Mouse (Mus musculus) E14TG2a.4 (cell line): ENCODE measurements around the gene 1700125H20Rik.

Experiments used
- H3K27me3 ChIP-seq: 2 replicates; pipeline ENCODE4 v1.6.1; 2014; ENCODE audit warnings: low read length, control low read depth; ENCODE audit not compliant: insufficient read depth
- H3K36me3 ChIP-seq: 2 replicates; pipeline ENCODE4 v1.6.1; 2014; ENCODE audit warnings: low read length, control low read depth; ENCODE audit not compliant: insufficient read depth
- H3K4me1 ChIP-seq: replicated peaks from 2 replicates; pipeline ENCODE4 v1.6.1; 2014; ENCODE audit warnings: low read depth, low read length, control low read depth
- H3K4me3 ChIP-seq: replicated peaks from 2 replicates; pipeline ENCODE4 v1.5.1; 2014; ENCODE audit warnings: mild to moderate bottlenecking, low read length
- H3K9me3 ChIP-seq: 2 replicates; pipeline ENCODE4 v1.6.1; 2014; ENCODE audit warnings: low read length, control low read depth
- CTCF ChIP-seq: conservative IDR thresholded peaks from 2 replicates; pipeline ENCODE4 v1.5.1; 2014; ENCODE audit warnings: low read length
- NANOG ChIP-seq: IDR thresholded peaks from 2 replicates; pipeline ENCODE4 v1.6.1; 2014; ENCODE audit warnings: borderline replicate concordance, low read length, mixed read lengths
- POU5F1 ChIP-seq: IDR thresholded peaks from 2 replicates; pipeline ENCODE4 v1.6.1; 2014; ENCODE audit warnings: low read length, borderline replicate concordance

Gene 1700125H20Rik

DNA sequence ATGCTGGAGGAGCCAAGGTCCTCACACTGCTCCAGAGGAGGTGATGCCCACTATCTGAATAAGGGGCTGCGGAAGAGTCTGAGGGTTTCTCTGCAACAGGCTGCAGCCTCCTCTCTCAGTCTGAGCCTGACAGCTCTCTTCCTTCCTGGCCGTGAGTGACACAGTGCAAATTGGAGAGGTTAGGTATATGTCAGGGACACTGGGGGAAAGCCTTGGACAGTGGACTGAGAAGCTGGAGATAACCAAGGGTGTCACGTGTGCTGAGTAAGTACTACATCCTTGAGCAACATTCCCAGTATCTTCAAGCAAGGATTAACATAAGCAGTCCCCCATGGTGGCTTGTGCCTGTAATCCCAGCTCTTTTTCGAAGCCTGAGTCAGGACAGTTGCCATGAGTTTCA, 8.2 kb downstream of the 1700125H20Rik start:
- no peaks in the 10 kb centered on the region for H3K27me3 ChIP-seq
- H3K9me3 ChIP-seq, result peaks cover 3% of the 10 kb centered on the region; the same call in 1 of the 2 replicates
- TF ChIP-seq CTCF (no peak), NANOG (no peak), POU5F1 (no peak)
- H3K36me3 ChIP-seq, result no peaks in the 10 kb centered on the region
- H3K4me3 ChIP-seq, result no peak overlapping the region
- H3K4me1 ChIP-seq, result peaks cover 21% of the 10 kb centered on the region

DNA sequence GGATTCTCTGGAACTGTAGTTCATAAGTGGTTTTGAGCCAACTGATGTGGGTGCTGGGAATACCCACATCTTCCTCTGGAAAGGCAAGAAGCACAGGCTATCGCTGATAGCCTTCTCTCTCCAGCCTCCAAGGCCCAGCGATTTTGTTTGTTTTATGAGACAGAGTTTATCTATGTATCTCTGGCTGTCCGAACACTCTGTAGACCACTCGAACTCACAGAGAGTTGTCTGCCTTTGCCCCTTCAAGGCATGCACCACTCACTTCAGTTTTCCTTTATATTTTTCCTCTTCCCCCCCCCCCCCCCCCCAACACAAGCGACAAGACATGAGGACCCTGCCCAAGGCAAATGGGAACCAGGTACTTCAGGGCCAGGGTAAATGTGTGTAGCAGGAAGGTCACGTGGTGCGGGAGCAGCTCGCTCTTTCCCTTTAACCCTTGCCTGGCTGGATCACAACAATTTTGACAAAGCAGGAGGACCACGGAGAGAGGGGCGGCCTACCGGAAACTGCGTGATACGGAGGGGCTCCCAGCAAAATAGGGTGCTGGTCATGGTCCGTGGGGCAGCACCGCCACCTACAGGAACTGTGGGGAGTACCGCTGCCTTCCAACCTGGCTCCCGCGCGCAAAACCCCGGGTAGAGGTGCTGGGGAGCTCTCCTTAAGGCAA, 12.5 kb downstream of the 1700125H20Rik start:
- Histone ChIP-seq H3K27me3 (no peaks in the 10 kb centered on the region), H3K4me1 (peaks cover 22% of the 10 kb centered on the region)
- TF ChIP-seq POU5F1 (no peak), CTCF (peak; percentile 50)

DNA sequence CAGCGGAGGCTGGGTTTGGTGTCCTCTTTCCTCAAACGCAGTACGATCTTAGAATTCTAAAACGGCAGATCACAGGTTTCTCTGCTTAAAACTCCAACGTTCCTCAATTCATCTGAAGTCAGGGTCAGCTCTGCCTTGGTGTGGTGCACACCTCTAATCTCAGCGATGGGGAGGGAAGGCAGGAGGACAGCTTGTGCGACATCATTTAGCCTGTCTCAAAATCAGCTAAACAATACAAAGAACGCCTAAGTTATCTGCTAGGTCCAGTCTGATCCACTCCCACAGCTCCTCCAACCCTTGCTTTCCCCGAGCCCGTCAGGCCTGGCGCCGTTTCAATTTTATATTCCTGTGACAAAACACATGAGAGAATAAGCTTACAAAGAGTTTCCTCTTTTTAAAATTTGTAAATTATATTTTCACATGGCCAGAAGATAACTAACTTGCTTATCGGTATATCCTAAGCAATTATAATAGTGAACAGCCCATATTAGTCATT, 13.1 kb downstream of the 1700125H20Rik start:
- H3K36me3 ChIP-seq, result peaks cover 3% of the 10 kb centered on the region
- TF ChIP-seq NANOG (no peak), CTCF (no peak), POU5F1 (no peak)
- H3K4me1 ChIP-seq, result peaks cover 17% of the 10 kb centered on the region
- H3K9me3 ChIP-seq, result no peaks in the 10 kb centered on the region
- peak overlapping the region; percentile 67 for H3K4me3 ChIP-seq
- H3K27me3 ChIP-seq, result no peaks in the 10 kb centered on the region

More for the DNA sequence above, 12.5 kb downstream of the 1700125H20Rik start:
- Histone ChIP-seq H3K9me3 (no peaks in the 10 kb centered on the region), H3K36me3 (no peaks in the 10 kb centered on the region), H3K4me3 (peak overlapping the region; percentile 67)

DNA sequence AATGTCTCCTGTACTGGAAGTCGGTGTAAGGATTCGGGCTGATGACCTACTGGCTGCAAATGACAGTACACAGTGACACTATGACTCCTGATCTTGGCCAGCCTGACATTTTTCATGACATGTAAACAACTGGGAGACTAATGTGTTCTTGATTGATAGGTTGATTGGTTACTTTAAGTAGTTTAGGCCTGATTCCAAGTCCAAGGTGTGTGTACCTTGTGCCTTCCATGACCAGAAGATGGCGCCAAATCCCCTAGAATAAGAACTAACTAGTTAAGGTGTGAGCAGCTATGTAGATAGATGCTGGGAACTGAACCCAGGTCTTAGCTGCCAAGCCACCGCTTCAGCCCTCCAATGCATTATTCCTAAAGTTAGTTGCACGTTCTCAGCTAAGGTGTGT, 13.9 kb downstream of the 1700125H20Rik start:
- peaks cover 8% of the 10 kb centered on the region for H3K36me3 ChIP-seq
- TF ChIP-seq NANOG (no peak), POU5F1 (no peak), CTCF (peak; percentile 72)
- no peaks in the 10 kb centered on the region for H3K9me3 ChIP-seq
- no peaks in the 10 kb centered on the region for H3K27me3 ChIP-seq
- H3K4me3 ChIP-seq, result no peak overlapping the region
- peaks cover 17% of the 10 kb centered on the region for H3K4me1 ChIP-seq

DNA sequence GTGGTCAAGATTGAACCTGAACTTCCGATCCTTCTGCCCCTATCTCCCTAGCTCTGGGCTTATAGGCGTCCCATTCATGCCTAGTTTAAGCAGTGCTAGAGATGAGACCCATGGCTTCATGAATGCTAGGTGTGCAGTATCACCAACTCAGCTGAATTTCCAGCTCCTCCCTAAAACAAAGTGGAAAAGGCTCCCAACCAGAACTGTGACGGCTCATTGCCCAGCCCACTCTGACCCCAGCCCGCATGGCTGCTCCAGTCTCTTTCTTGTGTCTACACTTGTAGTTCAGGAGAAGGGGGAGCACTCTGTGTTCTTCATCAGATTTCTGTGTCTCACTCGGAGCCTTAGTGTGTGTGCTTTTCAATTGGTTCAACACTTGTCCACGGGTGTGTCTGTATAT, 14.6 kb downstream of the 1700125H20Rik start:
- Histone ChIP-seq H3K4me3 (no peak overlapping the region), H3K4me1 (peaks cover 17% of the 10 kb centered on the region), H3K36me3 (peaks cover 16% of the 10 kb centered on the region), H3K9me3 (no peaks in the 10 kb centered on the region), H3K27me3 (no peaks in the 10 kb centered on the region)
- TF ChIP-seq POU5F1, result no peak
- TF ChIP-seq NANOG, result no peak
- no peak for TF ChIP-seq CTCF

GRCm38 (mm10) chr11:85189110-85189509, 18.9 kb downstream of the 1700125H20Rik start:
- Histone ChIP-seq H3K27me3 (no peaks in the 10 kb centered on the region), H3K36me3 (peaks cover 56% of the 10 kb centered on the region), H3K4me1 (no peaks in the 10 kb centered on the region), H3K4me3 (no peak overlapping the region), H3K9me3 (no peaks in the 10 kb centered on the region)
- TF ChIP-seq POU5F1 (no peak), NANOG (no peak), CTCF (no peak)

GRCm38 (mm10) chr11:85190741-85191140, 20.5 kb downstream of the 1700125H20Rik start:
- Histone ChIP-seq H3K27me3 (no peaks in the 10 kb centered on the region), H3K4me3 (no peak overlapping the region), H3K36me3 (peaks cover 73% of the 10 kb centered on the region), H3K9me3 (no peaks in the 10 kb centered on the region), H3K4me1 (no peaks in the 10 kb centered on the region)
- TF ChIP-seq POU5F1 (no peak), NANOG (no peak), CTCF (no peak)

DNA sequence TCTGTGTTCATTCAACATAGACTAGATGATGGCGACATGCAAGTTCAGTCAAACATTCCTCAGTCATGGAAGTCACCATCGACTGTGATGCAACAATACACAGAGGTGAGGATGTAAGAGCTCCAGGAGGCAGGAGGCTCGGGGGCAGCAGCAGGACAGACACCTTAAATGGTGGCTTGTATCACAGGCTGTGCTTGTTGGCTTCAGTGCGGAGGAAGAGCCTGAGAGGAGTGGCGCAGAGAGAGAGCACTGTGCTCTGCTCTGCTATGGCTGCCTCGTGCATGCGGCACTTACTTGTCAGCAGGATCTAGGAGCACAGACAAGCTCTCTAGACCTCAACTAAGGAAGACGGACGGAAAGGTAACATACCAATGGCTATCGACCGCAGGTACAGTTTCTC, 24.0 kb downstream of the 1700125H20Rik start:
- Histone ChIP-seq H3K4me3 (no peak overlapping the region), H3K4me1 (no peaks in the 10 kb centered on the region), H3K27me3 (no peaks in the 10 kb centered on the region), H3K9me3 (no peaks in the 10 kb centered on the region), H3K36me3 (peaks cover 96% of the 10 kb centered on the region)
- no peak for TF ChIP-seq NANOG
- TF ChIP-seq CTCF, result no peak
- no peak for TF ChIP-seq POU5F1

DNA sequence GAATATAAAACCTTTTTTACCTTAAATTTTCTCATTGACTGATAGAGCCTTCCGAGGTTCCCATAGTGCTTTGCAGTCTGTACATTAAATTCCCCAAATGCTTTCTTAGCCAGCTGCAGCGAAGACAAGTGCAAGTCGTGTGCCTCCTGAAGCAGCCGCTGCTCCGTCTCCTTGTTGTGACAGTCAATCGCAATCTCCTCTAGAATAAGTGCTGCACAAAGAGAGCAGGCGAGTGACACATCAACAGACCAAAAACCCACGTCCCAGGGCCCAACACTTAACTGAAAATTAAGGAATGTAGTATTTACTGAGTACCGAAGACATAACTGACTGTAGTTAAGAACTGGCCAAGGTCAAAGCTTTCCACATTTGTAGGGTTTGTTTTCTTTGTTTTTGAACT, 25.8 kb downstream of the 1700125H20Rik start:
- TF ChIP-seq CTCF, result no peak
- no peak for TF ChIP-seq NANOG
- TF ChIP-seq POU5F1, result no peak
- no peaks in the 10 kb centered on the region for H3K4me1 ChIP-seq
- no peak overlapping the region for H3K4me3 ChIP-seq
- no peaks in the 10 kb centered on the region for H3K27me3 ChIP-seq
- no peaks in the 10 kb centered on the region for H3K9me3 ChIP-seq
- peaks cover 96% of the 10 kb centered on the region for H3K36me3 ChIP-seq
